Mouse (Mus musculus) kidney, embryonic 16.5 days (tissue): ENCODE measurements around the gene Llgl2. TPM values are rescaled to one million over a fixed set of nuclear protein-coding genes. Genes with fewer than 3 reads are reported as not detected.

ENCODE experiments used
- ATAC-seq: fragments of 200-750 bp; cut with Nextera tagmentation; 2 replicates; pipeline ENCODE4 v1.8.0; 2017; ENCODE audit warnings: moderate TSS enrichment; ENCODE audit not compliant: low FRiP score, low TSS enrichment
- H3K27ac ChIP-seq: fragments of 300-500 bp; sonication (generic); 2 replicates; pipeline ENCODE4 v1.5.1; 2014; ENCODE audit warnings: low read length
- H3K27me3 ChIP-seq: fragments of 300-500 bp; sonication (generic); 2 replicates; pipeline ENCODE4 v1.6.1; 2014; ENCODE audit warnings: low read length, control low read depth, mixed read lengths; ENCODE audit not compliant: insufficient read depth
- H3K36me3 ChIP-seq: fragments of 300-500 bp; sonication (generic); 2 replicates; pipeline ENCODE4 v1.6.1; 2014; ENCODE audit warnings: low read length, control low read depth, mixed read lengths; ENCODE audit not compliant: insufficient read depth
- H3K4me1 ChIP-seq: fragments of 300-500 bp; sonication (generic); 2 replicates; pipeline ENCODE4 v1.6.1; 2014; ENCODE audit warnings: low read length, control low read depth, mixed read lengths; ENCODE audit not compliant: insufficient read depth
- H3K4me2 ChIP-seq: fragments of 300-500 bp; sonication (generic); replicated peaks from 2 replicates; pipeline ENCODE4 v1.6.1; 2014; ENCODE audit warnings: low read depth, low read length
- H3K4me3 ChIP-seq: fragments of 300-500 bp; sonication (generic); 2 replicates; pipeline ENCODE4 v1.5.1; 2014; ENCODE audit warnings: mild to moderate bottlenecking, low read length
- H3K9ac ChIP-seq: fragments of 300-500 bp; sonication (generic); replicated peaks from 2 replicates; pipeline ENCODE4 v1.6.1; 2014; ENCODE audit warnings: low read length
- H3K9me3 ChIP-seq: fragments of 300-500 bp; sonication (generic); 2 replicates; pipeline ENCODE4 v1.6.1; 2016; ENCODE audit warnings: low read length, control low read depth
- WGBS: fragments of 180-500 bp; shearing (Covaris S2); extraction: QIAGEN DNeasy Blood & Tissue Kit; methylation state at CpG from one replicate; pipeline ENCODE4 v1.1.7; 2014; 5-methylcytosine and 5-hydroxymethylcytosine counted together
- polyA plus RNA-seq: library from polyadenylated mRNA; unstranded; fragments of >200 nt; fragmentation: Nextera tagmentation; extraction: Ambion mirVana; gene quantifications from 2 replicates; pipeline ENCODE4 v1.2.1, GENCODE M21; 2015

Llgl2 gene
- polyA plus RNA-seq, 1 experiment from 2014 or later, result 64.5 TPM

- Histone ChIP-seq H3K4me3 (peak within 1 kb of the TSS; percentile 96), H3K9me3 (no peaks in the 10 kb centered on the region), H3K27ac (peak within 1 kb of the TSS; percentile 50), H3K9ac (peak within 1 kb of the TSS; percentile 91), H3K27me3 (no peaks in the 10 kb centered on the region), H3K36me3 (peaks cover 16% of the 10 kb centered on the region), H3K4me1 (peaks cover 45% of the 10 kb centered on the region), H3K4me2 (peak within 1 kb of the TSS; percentile 75)
- under 1% methylated on average over 65 of the region's 84 CpGs for WGBS
- ATAC-seq, result peak; percentile 47
Measured at GRCm38 (mm10) chr11:115814605-115815450, 9.0 kb upstream of the Llgl2 start, which contains the start of gene Tsen54. Gene Tsen54 (plus strand): TSS chr11:115814724.

- no peaks in the 10 kb centered on the region for H3K9me3 ChIP-seq
- H3K4me1 ChIP-seq, result peaks cover 20% of the 10 kb centered on the region
- no peak for ATAC-seq
- H3K27ac ChIP-seq, result no peak overlapping the region
- no peaks in the 10 kb centered on the region for H3K27me3 ChIP-seq
- 89% methylated on average over 5 of the region's 5 CpGs for WGBS
- H3K4me3 ChIP-seq, result no peak overlapping the region
- no peak overlapping the region for H3K4me2 ChIP-seq
- H3K36me3 ChIP-seq, result peaks cover 30% of the 10 kb centered on the region
- no peak overlapping the region for H3K9ac ChIP-seq
Measured at GRCm38 (mm10) chr11:115817331-115817730, 6.5 kb upstream of the Llgl2 start.

GRCm38 (mm10) chr11:115819915-115820623 is 3.8 kb upstream of the Llgl2 start:
- 72% methylated on average over 16 of the region's 16 CpGs for WGBS
- peak overlapping the region; percentile 30; the same call in 1 of the 2 replicates for H3K27ac ChIP-seq
- H3K4me1 ChIP-seq, result peaks cover 18% of the 10 kb centered on the region
- no peak overlapping the region for H3K9ac ChIP-seq
- ATAC-seq, result peak; percentile 28; the same call in 1 of the 2 replicates
- H3K9me3 ChIP-seq, result no peaks in the 10 kb centered on the region
- no peak overlapping the region for H3K4me2 ChIP-seq
- peaks cover 37% of the 10 kb centered on the region for H3K36me3 ChIP-seq
- H3K27me3 ChIP-seq, result no peaks in the 10 kb centered on the region
- no peak overlapping the region for H3K4me3 ChIP-seq

GRCm38 (mm10) chr11:115821001-115821400 is 2.8 kb upstream of the Llgl2 start:
- WGBS, result 73% methylated on average over 4 of the region's 4 CpGs
- Histone ChIP-seq H3K9me3 (no peaks in the 10 kb centered on the region), H3K4me3 (no peak overlapping the region), H3K4me1 (peaks cover 9% of the 10 kb centered on the region), H3K27ac (0 out of 2 replicates have a peak overlapping the region, but pooled peaks have one; percentile 30), H3K27me3 (no peaks in the 10 kb centered on the region), H3K4me2 (no peak overlapping the region), H3K36me3 (peaks cover 37% of the 10 kb centered on the region), H3K9ac (no peak overlapping the region)
- ATAC-seq, result no peak

GRCm38 (mm10) chr11:115824813-115825212 is 964 bp downstream of the Llgl2 start:
- Histone ChIP-seq H3K9me3 (no peaks in the 10 kb centered on the region), H3K36me3 (peaks cover 26% of the 10 kb centered on the region), H3K4me1 (peaks cover 26% of the 10 kb centered on the region), H3K4me3 (peak overlapping the region; percentile 81), H3K27me3 (no peaks in the 10 kb centered on the region), H3K4me2 (peak overlapping the region; percentile 66), H3K27ac (peak overlapping the region; percentile 66), H3K9ac (peak overlapping the region; percentile 86)
- WGBS, result 18% methylated on average over 11 of the region's 11 CpGs
- no peak for ATAC-seq

- no peak overlapping the region for H3K9ac ChIP-seq
- WGBS, result 65% methylated on average over 5 of the region's 5 CpGs
- no peak overlapping the region for H3K27ac ChIP-seq
- H3K9me3 ChIP-seq, result no peaks in the 10 kb centered on the region
- H3K4me3 ChIP-seq, result no peak overlapping the region
- peaks cover 43% of the 10 kb centered on the region for H3K4me1 ChIP-seq
- no peak for ATAC-seq
- H3K27me3 ChIP-seq, result no peaks in the 10 kb centered on the region
- H3K4me2 ChIP-seq, result no peak overlapping the region
- 0 out of 2 replicates have a peak, but pooled peaks cover 13% of the 10 kb centered on the region for H3K36me3 ChIP-seq
Measured at GRCm38 (mm10) chr11:115826487-115826886, 2.6 kb downstream of the Llgl2 start.

- no peak overlapping the region for H3K4me2 ChIP-seq
- no peak overlapping the region for H3K27ac ChIP-seq
- peaks cover 55% of the 10 kb centered on the region for H3K4me1 ChIP-seq
Measured at GRCm38 (mm10) chr11:115827624-115828023, 3.8 kb downstream of the Llgl2 start.

GRCm38 (mm10) chr11:115829036-115829435 is 5.2 kb downstream of the Llgl2 start:
- no peaks in the 10 kb centered on the region for H3K27me3 ChIP-seq
- H3K4me2 ChIP-seq, result no peak overlapping the region
- no peak overlapping the region for H3K4me3 ChIP-seq
- 58% methylated on average over 4 of the region's 4 CpGs for WGBS
- peaks cover 63% of the 10 kb centered on the region for H3K4me1 ChIP-seq
- no peaks in the 10 kb centered on the region for H3K36me3 ChIP-seq
- H3K9ac ChIP-seq, result 0 out of 2 replicates have a peak overlapping the region, but pooled peaks have one; percentile 17
- H3K27ac ChIP-seq, result no peak overlapping the region
- ATAC-seq, result no peak
- H3K9me3 ChIP-seq, result no peaks in the 10 kb centered on the region

More at GRCm38 (mm10) chr11:115827624-115828023, 3.8 kb downstream of the Llgl2 start:
- WGBS, result 90% methylated on average over 6 of the region's 6 CpGs
- ATAC-seq, result no peak
- H3K36me3 ChIP-seq, result 0 out of 2 replicates have a peak, but pooled peaks cover 4% of the 10 kb centered on the region
- no peaks in the 10 kb centered on the region for H3K9me3 ChIP-seq
- no peaks in the 10 kb centered on the region for H3K27me3 ChIP-seq
- H3K9ac ChIP-seq, result no peak overlapping the region
- H3K4me3 ChIP-seq, result no peak overlapping the region

GRCm38 (mm10) chr11:115830550-115831325 is 6.9 kb downstream of the Llgl2 start:
- H3K4me1 ChIP-seq, result peaks cover 77% of the 10 kb centered on the region

More at GRCm38 (mm10) chr11:115830550-115831325, 6.9 kb downstream of the Llgl2 start:
- Histone ChIP-seq H3K27ac (peak overlapping the region; percentile 94), H3K9ac (peak overlapping the region; percentile 41), H3K27me3 (no peaks in the 10 kb centered on the region), H3K36me3 (no peaks in the 10 kb centered on the region), H3K4me2 (peak overlapping the region; percentile 31), H3K9me3 (no peaks in the 10 kb centered on the region), H3K4me3 (no peak overlapping the region)
- whole genome bisulfite sequencing, result 23% methylated on average over 25 of the region's 25 CpGs
- peak; percentile 30 for ATAC-seq
